Mouse (Mus musculus) testis, postnatal 10 days (tissue): ENCODE data around the gene Dpp6.

Experiments used
- DNase-seq: peaks from one replicate; pipeline ENCODE4 v3.0.0; 2021; ENCODE audit warnings: low spot score

The Dpp6 gene

GRCm38 (mm10) chr5:27380656-27381385 lies 563.8 kb downstream of the Dpp6 start:
- DNase-seq, result no peak

- no peak for DNase-seq
These were observed 581.4 kb downstream of the Dpp6 start for GRCm38 (mm10) chr5:27398371-27398770.

GRCm38 (mm10) chr5:27399111-27399510 lies 582.1 kb downstream of the Dpp6 start:
- no peak for DNase-seq

- DNase-seq, result no peak
These were observed 585.6 kb downstream of the Dpp6 start for GRCm38 (mm10) chr5:27402616-27403015.

- DNase-seq, result no peak
These were observed 591.9 kb downstream of the Dpp6 start for GRCm38 (mm10) chr5:27408854-27409253.

GRCm38 (mm10) chr5:27413023-27413422 lies 596.0 kb downstream of the Dpp6 start:
- DNase-seq, result peak; percentile 49

GRCm38 (mm10) chr5:27415518-27415917 lies 598.5 kb downstream of the Dpp6 start:
- peak; percentile 44 for DNase-seq

GRCm38 (mm10) chr5:27416571-27416970 lies 599.6 kb downstream of the Dpp6 start:
- DNase-seq, result no peak

GRCm38 (mm10) chr5:27417398-27417797 lies 600.4 kb downstream of the Dpp6 start:
- no peak for DNase-seq

- no peak for DNase-seq
These were observed 601.9 kb downstream of the Dpp6 start for GRCm38 (mm10) chr5:27418856-27419255.

- no peak for DNase-seq
These were observed 604.2 kb downstream of the Dpp6 start for GRCm38 (mm10) chr5:27421090-27421635.

- DNase-seq, result no peak
These were observed 606.8 kb downstream of the Dpp6 start for GRCm38 (mm10) chr5:27423766-27424165.

GRCm38 (mm10) chr5:27424484-27425080 lies 607.6 kb downstream of the Dpp6 start:
- no peak for DNase-seq

- no peak for DNase-seq
These were observed 609.2 kb downstream of the Dpp6 start for GRCm38 (mm10) chr5:27426200-27426599.

GRCm38 (mm10) chr5:27433584-27433983 lies 616.6 kb downstream of the Dpp6 start:
- DNase-seq, result no peak

- no peak for DNase-seq
These were observed 636.3 kb downstream of the Dpp6 start for GRCm38 (mm10) chr5:27453201-27453845.

- DNase-seq, result no peak
These were observed 637.4 kb downstream of the Dpp6 start for GRCm38 (mm10) chr5:27454386-27454785.

- no peak for DNase-seq
These were observed 640.0 kb downstream of the Dpp6 start for GRCm38 (mm10) chr5:27456981-27457380.

GRCm38 (mm10) chr5:27457686-27458085 lies 640.7 kb downstream of the Dpp6 start:
- no peak for DNase-seq

GRCm38 (mm10) chr5:27474964-27475465 lies 658.0 kb downstream of the Dpp6 start:
- DNase-seq, result no peak

GRCm38 (mm10) chr5:27481706-27482105 lies 664.7 kb downstream of the Dpp6 start:
- DNase-seq, result no peak

GRCm38 (mm10) chr5:27486138-27486537 lies 669.1 kb downstream of the Dpp6 start:
- no peak for DNase-seq

- DNase-seq, result no peak
These were observed 673.9 kb downstream of the Dpp6 start for GRCm38 (mm10) chr5:27490942-27491341.
